Mouse (Mus musculus): ENCODE data around the gene B4galt4. TPM values are rescaled to one million over a fixed set of nuclear protein-coding genes. Genes with fewer than 3 reads are reported as not detected.

The B4galt4 gene
- total RNA-seq, 1 experiment from 2014 or later: 0.70 TPM

DNA sequence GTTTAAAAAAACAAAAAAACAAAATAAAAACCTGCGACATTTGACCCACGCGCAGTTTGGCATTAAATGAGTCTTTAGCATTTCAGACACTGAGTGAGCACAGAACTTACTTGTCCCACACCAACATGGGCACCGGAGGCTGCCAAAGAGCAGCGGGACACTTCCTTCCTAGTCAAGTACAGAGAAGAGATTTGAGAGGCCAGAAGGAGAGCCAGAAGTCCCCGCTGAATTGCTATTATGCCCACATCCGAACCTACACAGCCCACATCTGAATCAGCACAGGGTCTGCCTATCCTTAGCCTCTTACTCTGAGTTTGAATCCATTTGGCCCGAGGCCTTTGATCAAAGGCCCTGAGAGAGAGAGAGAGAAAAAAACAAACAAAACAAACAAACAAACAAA lies 17.8 kb upstream of the B4galt4 start:
- no peak for ATAC-seq (ENCODE audit: extremely low read depth, insufficient number of reproducible peaks, low FRiP score, poor library complexity, severe bottlenecking)

DNA sequence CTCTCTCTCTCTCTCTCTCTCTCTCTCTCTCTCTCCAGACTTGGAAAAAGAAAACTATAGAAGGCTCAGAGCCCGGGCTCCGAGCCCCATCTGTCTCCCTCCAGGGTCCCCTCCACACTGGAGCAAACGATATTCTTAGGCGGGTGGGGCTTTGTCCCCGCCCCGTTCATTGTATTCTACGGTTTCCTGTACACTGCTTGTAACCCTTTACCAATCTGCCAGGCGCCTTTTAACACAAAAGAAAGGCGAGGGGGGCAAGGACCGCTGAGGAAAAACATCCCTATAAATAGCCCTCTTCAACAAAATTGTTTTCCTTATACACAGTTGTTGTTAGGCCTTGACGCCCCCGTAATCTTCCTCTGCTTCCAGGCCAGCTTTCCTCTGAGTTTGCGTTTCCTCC lies 17.1 kb upstream of the B4galt4 start:
- ATAC-seq (ENCODE audit: extremely low read depth, insufficient number of reproducible peaks, low FRiP score, poor library complexity, severe bottlenecking): no peak

DNA sequence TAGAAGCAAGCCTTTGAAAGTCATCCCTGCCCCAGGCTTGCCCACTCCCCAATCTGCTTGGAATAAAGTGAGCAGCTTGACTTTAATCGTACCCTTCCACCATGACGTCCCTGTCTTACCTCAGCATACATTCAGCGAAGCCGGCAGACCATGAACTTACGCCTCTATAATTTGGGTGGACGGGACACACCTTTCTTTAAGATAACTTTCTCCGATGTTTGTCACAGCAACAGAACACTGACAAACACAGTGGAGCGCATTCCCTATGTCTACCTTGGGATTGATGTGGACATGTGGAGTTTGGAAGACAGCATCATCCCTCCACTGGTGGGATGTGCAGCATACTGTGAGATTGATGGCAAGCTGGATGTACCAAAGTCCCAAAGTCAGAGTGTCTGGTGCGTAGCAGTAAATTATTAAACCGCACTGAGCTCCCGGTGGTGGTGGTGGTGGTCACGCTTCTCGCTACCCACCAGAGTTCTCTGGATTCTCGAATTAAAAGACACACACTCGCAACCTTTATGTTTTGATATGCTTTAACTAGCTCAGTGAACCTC lies 13.4 kb upstream of the B4galt4 start:
- ATAC-seq (ENCODE audit: extremely low read depth, insufficient number of reproducible peaks, low FRiP score, poor library complexity, severe bottlenecking): no peak

DNA sequence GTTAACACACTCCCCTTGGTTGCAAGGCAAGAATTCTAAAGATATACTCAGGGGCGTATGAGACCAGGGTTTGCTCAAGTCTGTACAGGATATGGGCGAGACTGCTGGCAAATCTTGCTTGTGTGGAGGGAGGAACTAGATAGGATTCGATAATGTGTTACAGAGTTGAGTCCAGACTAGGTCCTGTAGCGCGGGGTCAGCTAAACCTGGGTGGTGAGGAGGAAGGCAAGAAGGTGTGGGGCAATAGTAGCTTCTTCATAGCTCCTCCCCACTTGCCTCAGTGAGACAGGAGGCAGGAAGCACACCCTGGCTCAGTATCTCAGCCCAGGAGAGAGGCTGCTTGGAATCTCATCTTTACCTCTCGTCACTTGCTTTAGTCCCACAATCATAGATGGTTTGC lies 12.9 kb upstream of the B4galt4 start:
- ATAC-seq (ENCODE audit: extremely low read depth, insufficient number of reproducible peaks, low FRiP score, poor library complexity, severe bottlenecking): no peak

DNA sequence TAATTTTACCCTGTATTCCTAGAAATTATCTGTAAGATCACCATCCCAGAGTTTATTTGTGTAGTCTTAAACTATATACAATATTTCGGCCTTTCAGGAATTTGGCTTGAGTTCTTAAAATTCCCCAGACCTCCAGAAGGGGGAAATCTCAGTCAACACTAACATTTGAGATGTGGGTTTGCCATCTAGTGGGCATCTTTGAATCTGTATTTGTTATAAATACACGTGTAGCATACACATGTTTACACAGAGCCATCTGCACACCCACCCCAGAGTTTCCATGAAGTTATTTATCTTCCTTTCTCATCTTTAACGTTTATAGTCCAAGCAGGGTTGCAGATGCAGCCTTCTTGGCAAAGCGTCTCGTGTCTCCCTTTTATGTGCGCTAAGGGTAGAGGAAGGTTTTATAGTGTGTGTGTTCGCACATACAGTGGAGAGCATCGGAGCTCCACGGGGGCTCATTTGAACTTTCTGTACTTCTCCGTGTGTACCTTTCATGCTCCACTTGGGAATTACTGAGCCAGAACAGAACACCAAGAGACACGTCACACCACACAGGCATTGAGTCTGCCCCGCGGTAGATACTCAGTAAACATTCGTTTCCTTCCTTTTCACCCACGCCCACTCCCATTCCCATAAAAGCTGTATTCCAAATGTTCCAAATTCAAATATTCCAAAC lies 12.3 kb upstream of the B4galt4 start:
- peak; percentile 62; the same call in 1 of the 2 replicates for ATAC-seq (ENCODE audit: extremely low read depth, insufficient number of reproducible peaks, low FRiP score, poor library complexity, severe bottlenecking)

DNA sequence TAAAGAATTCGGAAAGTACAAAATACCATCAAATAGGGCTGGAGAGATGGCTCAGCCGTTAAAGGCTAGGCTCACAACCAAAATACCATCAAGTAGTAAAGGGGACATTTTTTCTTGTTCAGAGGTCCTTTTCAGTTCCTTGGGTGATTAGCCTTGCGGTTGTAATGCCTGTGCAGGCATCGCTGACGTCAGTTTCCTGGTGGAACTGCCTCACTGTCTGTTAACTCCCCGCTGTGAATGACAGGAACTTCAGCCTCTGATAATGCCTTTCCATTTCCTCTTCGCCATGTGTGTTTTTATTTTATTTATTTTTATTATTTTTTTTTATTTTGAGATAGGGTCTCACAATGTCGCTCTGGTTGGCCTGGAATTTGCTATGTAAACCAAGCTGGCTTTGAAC lies 11.1 kb upstream of the B4galt4 start:
- ATAC-seq (ENCODE audit: extremely low read depth, insufficient number of reproducible peaks, low FRiP score, poor library complexity, severe bottlenecking): peak; percentile 39; the same call in 1 of the 2 replicates

DNA sequence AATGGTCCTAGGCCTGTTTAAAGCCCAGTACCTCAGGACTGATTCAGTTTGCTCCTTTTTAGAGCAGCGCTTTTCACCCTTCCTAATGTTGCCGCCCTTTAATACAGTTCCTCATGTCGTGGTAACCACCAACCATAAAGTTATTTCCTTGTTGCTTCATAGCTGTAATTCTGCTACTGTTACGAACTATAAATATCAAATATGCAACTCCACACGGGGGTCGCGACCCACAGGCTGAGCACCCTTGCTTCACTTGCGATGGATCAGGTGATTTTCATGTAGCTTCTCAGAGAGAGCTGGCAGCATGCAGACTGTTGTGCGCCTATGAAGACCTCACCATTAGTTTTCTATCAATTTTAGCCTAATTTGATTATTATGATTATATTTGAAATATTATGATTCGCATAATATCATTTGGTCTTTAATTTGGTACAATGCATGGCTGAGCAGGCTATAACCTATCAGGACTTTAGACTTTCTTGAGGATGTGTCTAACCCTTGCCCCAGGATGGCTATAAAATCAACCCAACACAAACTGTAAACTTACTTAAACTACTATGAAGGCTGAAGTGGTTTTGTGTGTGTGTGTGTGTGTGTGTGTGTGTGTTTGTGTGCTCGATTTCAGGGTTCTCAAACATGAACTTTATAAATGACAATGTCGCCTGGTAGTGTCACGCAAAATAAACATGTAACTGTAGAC lies 710 bp upstream of the B4galt4 start:
- ATAC-seq (ENCODE audit: extremely low read depth, insufficient number of reproducible peaks, low FRiP score, poor library complexity, severe bottlenecking): no peak

DNA sequence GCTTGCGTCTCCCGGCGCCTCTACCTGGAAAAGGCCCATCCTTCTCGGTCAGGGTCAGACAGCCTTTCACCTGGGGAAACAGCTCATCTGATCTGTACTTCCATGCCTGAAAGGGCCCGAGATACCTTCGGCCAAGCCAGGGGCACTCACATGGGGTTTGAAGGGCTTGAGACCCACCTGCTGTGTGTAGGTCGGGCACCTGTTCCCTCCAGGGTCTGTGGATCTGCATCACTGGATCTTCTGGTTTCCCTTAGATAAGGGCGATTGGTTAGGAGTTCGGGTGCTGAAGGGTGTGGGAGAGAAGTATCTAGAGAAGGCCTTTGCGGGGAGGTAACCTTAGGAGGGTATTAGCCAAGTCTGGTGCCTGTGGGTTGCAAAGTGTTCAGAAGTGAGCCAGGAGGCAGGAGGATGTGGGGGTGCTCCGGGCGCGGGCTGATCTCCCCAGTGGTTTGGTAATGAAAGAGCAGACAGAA lies 631 bp downstream of the B4galt4 start:
- ATAC-seq (ENCODE audit: extremely low read depth, insufficient number of reproducible peaks, low FRiP score, poor library complexity, severe bottlenecking): peak; percentile 33; the same call in 1 of the 2 replicates

DNA sequence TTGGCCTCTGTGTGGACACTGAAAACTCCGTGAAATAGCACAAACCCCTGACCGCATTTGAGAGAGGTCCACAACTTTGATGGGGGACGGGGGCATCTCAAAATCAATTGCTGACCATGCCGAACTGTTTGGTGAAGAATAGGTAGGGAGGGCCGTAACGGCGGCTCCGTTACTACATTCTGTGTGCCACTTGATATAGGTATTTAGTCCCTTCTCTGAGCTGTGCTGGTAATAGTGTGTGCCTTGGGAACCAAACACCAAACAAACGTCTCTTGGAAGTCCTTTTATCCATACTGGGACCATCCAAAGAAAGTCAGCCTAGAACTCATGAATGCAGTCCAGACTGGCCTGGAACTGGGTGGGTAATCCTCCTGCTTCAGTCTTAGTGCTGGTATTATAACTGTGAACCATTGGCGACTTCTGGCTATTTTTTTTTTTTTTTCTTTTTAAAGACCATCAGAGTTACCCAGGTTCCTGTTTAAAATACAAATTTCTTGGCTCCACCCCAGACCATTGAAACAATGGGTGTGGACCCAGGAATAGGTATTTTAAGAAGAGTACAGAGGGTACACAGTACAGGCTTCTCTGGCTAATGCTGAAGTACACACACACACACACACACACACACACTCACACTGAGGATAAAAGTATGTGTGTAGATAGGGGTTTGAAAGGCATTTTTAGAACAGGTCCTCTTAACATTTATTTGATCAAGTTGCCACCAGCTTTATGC lies 2.0 kb downstream of the B4galt4 start:
- ATAC-seq (ENCODE audit: extremely low read depth, insufficient number of reproducible peaks, low FRiP score, poor library complexity, severe bottlenecking): no peak

DNA sequence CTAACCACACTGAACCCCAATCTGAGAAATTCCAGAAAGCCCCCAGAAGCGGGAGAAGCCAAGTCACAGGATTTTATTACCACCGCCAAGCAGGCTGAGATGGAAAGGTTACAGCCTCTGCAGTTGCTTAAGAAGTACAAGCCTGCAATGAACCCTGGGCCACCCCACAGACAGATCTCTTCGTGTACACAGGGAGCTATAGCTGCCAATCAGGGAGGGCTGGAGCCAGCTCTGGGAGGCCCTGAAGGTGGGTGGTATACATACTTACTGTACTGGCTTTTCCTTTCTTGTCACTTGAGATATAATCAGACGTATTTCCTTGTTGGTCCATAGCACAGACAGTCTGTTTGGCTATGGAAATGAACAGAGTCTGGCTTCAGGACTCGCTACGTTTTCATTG lies 8.7 kb downstream of the B4galt4 start:
- ATAC-seq (ENCODE audit: extremely low read depth, insufficient number of reproducible peaks, low FRiP score, poor library complexity, severe bottlenecking): no peak

DNA sequence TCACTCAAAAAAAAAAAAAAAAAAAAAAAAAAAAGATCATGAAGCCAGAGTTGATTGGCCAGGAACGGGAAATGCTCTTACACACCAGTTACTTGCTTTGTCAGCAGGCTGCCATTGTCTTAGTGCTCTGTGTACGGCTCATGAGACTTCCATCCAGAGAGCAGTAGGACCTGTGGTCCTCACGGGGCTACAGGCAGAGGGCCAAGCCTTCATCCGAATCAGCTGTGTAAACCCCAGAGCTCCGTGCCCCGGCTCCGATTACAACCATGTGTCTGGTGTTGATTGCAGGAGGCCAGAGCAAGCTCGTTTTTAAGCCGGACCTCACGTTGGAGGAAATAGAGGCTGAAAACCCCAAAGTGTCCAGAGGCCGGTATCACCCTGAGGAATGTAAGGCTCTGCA lies 11.6 kb downstream of the B4galt4 start:
- ATAC-seq (ENCODE audit: extremely low read depth, insufficient number of reproducible peaks, low FRiP score, poor library complexity, severe bottlenecking): no peak

DNA sequence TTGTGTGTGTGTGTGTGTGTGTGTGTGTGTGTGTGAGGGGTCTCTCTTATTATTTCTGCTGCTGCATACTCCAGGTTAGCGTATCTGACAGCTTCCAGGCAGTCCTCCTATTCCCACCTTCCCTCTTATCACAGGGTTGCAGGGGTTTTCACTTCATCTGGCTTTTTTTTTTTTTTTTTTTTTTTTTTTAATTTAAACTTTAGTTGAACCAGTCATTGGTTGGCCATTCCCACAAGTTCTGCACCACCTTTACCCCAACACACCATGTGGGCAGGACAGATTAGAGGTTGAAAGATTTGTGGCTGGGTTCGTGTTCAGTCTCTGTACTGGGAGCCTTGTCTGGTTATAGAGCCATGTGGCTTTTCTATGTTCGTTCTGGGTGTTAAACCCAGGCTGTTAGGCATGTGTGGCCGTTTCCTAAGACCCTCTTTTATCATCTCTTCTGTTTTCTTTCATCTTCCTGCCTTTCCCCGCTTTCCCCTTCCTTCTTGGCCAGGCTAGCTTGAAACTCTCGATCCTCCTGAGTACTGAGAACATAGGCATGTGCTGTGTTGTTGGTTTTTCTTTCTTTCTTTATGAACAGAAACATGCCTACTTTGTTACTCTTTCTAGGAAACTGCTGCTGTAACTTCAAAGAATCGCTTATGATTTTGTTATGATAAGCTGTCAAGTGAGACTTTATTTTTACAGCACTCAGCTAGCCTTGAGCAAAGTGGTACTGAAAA lies 13.6 kb downstream of the B4galt4 start:
- no peak for ATAC-seq (ENCODE audit: extremely low read depth, insufficient number of reproducible peaks, low FRiP score, poor library complexity, severe bottlenecking)

DNA sequence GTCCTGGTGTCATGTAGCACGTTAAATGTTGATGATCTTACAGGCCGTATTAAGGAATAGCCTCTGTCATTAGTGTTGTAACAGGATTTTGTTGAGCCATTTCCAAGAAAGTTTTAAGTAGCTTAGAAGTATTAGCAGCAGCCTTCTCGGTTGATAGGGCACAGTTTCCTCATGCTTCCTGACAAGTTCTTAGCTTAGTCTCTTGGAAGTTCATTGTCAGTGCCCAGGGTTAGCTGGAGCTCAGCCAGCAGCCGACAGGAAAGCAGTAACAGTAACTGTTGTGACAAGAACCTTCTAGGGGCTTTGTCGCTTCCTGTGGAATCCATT lies 14.1 kb downstream of the B4galt4 start:
- ATAC-seq (ENCODE audit: extremely low read depth, insufficient number of reproducible peaks, low FRiP score, poor library complexity, severe bottlenecking): no peak

DNA sequence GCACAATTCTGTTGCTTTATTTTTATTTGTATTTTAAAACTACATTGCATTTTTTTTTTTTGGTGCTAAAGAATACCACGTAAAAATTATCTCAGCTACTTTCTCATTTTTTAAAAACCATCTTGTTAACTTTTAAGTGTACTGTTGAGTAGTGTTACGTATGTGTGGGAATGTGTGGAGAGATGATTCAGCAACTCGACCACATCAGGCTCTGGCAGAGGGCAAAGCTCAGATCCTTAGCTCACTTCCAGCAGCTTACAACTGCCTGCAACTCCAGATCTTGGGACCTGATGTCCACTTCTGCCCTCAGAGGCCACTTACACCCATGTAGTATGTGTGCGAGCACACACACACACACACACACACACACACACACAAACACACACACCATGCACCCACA lies 14.5 kb downstream of the B4galt4 start:
- ATAC-seq (ENCODE audit: extremely low read depth, insufficient number of reproducible peaks, low FRiP score, poor library complexity, severe bottlenecking): no peak

DNA sequence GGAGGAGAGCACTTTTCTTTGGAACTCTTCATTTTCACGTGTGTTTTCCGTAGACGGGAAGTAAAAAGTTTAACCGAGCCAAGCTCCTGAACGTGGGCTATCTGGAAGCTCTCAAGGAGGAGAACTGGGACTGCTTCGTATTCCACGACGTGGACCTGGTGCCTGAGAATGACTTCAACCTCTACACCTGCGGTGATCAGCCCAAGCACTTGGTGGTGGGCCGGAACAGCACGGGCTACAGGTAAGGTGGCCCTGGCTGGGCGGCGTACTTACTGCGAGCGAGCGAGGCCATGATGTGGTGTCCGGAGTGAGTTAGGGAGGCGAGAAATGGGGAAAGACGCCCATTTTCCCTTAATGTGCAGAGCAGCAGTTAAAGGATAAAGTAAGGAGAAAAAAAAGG lies 15.6 kb downstream of the B4galt4 start:
- ATAC-seq (ENCODE audit: extremely low read depth, insufficient number of reproducible peaks, low FRiP score, poor library complexity, severe bottlenecking): no peak

DNA sequence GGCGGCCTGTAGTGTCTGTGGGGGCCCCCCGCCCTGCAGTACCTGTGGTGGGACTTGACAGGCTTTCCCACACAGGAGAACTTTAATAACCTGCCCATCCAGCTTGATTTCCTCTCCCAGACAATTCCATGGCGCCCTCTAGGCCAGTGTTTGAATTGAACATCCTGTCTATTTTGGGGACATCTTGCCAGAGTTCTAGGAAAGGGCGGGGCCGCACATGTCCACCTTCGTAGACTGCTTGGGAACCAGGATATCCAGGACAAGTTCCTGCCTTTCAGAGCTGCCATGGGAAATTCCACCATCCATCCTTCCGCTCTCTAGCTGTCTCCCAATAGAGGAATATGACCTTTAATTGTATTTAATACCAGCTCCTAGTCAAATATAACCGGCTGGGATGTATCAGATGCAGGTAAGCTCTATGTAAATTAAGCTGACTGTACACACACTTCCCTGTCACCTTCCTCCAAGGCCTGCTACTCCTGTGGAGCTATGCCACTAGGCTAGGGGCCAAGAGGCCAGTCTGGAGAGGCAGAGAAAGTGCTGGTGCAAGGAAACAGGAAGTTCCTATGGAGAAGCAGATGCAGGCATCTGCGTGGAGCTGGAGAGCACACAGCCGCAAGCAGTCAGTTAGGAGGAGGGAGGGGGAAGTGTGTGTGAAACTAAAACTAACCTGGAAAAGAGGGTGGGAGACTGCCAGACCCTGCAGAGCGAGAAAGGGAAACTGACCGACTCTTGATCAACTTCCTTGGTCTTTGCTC lies 16.2 kb downstream of the B4galt4 start:
- 0 out of 2 replicates have a peak, but pooled peaks have one; percentile 13 for ATAC-seq (ENCODE audit: extremely low read depth, insufficient number of reproducible peaks, low FRiP score, poor library complexity, severe bottlenecking)

DNA sequence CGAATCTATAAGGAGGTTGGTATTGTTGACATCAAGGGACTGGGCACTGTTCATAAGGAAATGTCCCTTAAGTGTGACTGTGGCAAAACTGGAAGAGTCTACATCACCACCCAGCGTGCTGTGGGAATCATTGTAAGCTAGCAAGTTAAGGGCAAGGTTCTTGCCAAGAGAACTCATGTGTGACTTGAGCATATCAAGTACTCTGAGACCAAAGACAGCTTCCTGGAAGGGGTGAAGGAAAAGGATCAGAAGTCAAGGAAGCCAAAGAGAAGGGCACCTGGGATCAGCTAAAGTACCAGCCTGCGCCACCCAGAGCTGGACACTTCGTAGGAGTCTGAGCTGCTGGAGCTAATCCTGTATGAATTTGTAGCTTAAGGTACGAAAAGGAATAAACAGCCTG lies 18.2 kb downstream of the B4galt4 start:
- ATAC-seq (ENCODE audit: extremely low read depth, insufficient number of reproducible peaks, low FRiP score, poor library complexity, severe bottlenecking): no peak

DNA sequence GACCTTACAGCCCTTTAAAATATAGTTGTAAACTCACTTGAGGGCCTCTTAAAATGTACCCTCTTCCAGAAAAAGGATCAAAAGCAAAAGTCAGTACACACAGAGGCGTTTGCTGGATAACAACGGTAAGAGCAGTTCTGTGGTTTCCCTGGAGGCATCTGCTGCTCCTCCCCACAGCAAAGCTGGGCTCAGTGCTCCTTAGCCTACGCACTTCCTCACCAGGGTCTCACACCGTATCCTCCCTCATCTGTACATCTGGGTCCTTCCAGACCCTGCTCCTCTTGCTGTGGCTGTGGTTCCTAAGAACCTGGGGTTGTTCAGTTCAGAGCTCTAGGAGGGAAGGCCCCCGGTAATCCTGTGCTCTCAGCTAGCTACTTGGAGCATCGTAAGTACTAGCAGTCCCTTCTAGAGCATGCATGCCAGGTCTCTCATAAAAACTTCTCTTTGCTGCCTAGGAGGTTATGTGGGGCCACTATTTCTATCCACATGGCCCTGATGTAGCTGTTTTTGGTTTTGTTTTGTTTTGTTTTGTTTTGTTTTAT lies 18.8 kb downstream of the B4galt4 start:
- ATAC-seq (ENCODE audit: extremely low read depth, insufficient number of reproducible peaks, low FRiP score, poor library complexity, severe bottlenecking): no peak

All from neutrophil, adult 5-6 weeks (primary cell).